Mouse (Mus musculus) liver, embryonic 14.5 days (tissue): ENCODE data around the gene Pias1.

ENCODE experiments used
- CTCF ChIP-seq: IDR thresholded peaks from 2 replicates; pipeline ENCODE4 v1.5.1; 2016; ENCODE audit warnings: antibody characterized with exemption, low read depth, control low read depth
- EP300 ChIP-seq: IDR thresholded peaks from 2 replicates; pipeline ENCODE4 v1.6.1; 2016; ENCODE audit warnings: antibody characterized with exemption, low read depth

GRCm38 (mm10) chr9:63006081-63006820 is 18.5 kb upstream of the Pias1 start:
- TF ChIP-seq CTCF (no peak), EP300 (no peak)
